Comparison of ENCODE assay signal across 24 mouse cellular contexts in genomic region chr13:60740248-60740647, GRCm38 (mm10). TPM values are rescaled to one million over a fixed set of nuclear protein-coding genes. Genes with fewer than 3 reads are reported as not detected.
DNase-seq lines count a peak whose midpoint lies in the region; ATAC-seq and TF ChIP-seq lines count a peak whose summit lies in the region.
"Had no signal": no experiment of that assay in that cellular context is flagged by ENCODE, and none has a peak within 500 bp of the region (broad histone marks: within the 10 kb centered on the region; RNA-seq: fewer than 3 reads in every experiment).

No protein-coding gene starts in this region.

- peak; percentile 12 for TF ChIP-seq CTCF in left cerebral cortex, adult 2 months (IDR thresholded peaks at IDR 0.05)

- no peak for ATAC-seq in CD4-positive, CD25-positive, alpha-beta regulatory T cell, adult 4 months
- ATAC-seq: forebrain, embryonic 16.5 days had no signal

- intact Hi-C loops in left cerebral cortex, adult 2 months (cut with DNase I) = loop anchor here (5.0 to 10.0 kb wide), 2 partner anchors 563 to 895 kb away; partner anchors contain the start of gene Gas1
- intact Hi-C loops in left cerebral cortex, postnatal 14 days (cut with DNase I) = loop anchor here (10.0 kb wide), 1 partner anchor 895 kb away; no protein-coding TSS in a partner anchor

- DNase-seq in CD4-positive, CD25-positive, alpha-beta regulatory T cell, adult 2 months (ENCODE audit: low read depth, low spot score) = peak; percentile 32
- peak in 1 of 2 experiments; percentile 7 for DNase-seq in left cerebral cortex, adult 2 months (ENCODE audit: extremely low spot score in 1 of 2, low spot score in 2 of 2)
- DNase-seq in left cerebral cortex, postnatal 14 days (ENCODE audit: low spot score in 2 of 2) = no peak
- DNase-seq in thymus, postnatal 0 days (ENCODE audit: low spot score) = peak; percentile 26
- no peak for DNase-seq in thymus, postnatal 4 days
- no peak for DNase-seq in spleen, postnatal 10 days (ENCODE audit: low spot score in 2 of 2)
- no peak for DNase-seq in frontal cortex, postnatal 36 days (ENCODE audit: low spot score in 2 of 2)
- DNase-seq: adrenal gland, adult 2 months; cerebellum, adult 18-20 months; gastrocnemius, postnatal 10 days; heart, adult 18-20 months; kidney, postnatal 14 days; layer of hippocampus, adult 9-11 months; lung, postnatal 10 days had no signal

- H3K27ac ChIP-seq in left cerebral cortex, adult 2 months = no peak overlapping the region

- no peak overlapping the region for H3K4me3 ChIP-seq in left cerebral cortex, adult 2 months
- H3K4me3 ChIP-seq: erythroblast, embryonic 14.5 days had no signal

RNA-seq across cellular contexts. Expression of gene BC051665, which starts 45.9 kb away (rescaled TPM):
- not detected for polyA plus RNA-seq in CD4-positive, CD25-positive, alpha-beta regulatory T cell, adult 4 months (2017; shearing (Covaris generic))
- not detected for total RNA-seq in left cerebral cortex, adult 2 months (2021)
- not detected for total RNA-seq in left cerebral cortex, postnatal 14 days (2021)
- not detected in 2 replicates for polyA plus RNA-seq in thymus, postnatal 0 days (2015; fragmentation: Nextera tagmentation; extraction: Ambion mirVana)
- total RNA-seq: adrenal gland, adult 2 months; gastrocnemius, postnatal 10 days; heart, adult 18-20 months; left cerebral cortex, postnatal 10 days had no signal
- polyA plus RNA-seq: adrenal gland, adult 2 months; embryonic facial prominence, embryonic 11.5 days; erythroblast, embryonic 14.5 days; forebrain, embryonic 16.5 days; heart, embryonic 16.5 days; hindbrain, embryonic 11.5 days; intestine, embryonic 14.5 days; limb, embryonic 14.5 days; neural tube, embryonic 14.5 days had no signal

Comparison
In these comparisons a context has a peak if more than half of its experiments do, and no peak if none do; other contexts are left out.
1. DNase-seq: peak in CD4-positive, CD25-positive, alpha-beta regulatory T cell, adult 2 months (single experiment) and thymus, postnatal 0 days (single experiment); none in left cerebral cortex, postnatal 14 days (0 of 2), thymus, postnatal 4 days (single experiment), spleen, postnatal 10 days (0 of 2) and frontal cortex, postnatal 36 days (0 of 2).